Mouse (Mus musculus) thymus, adult 2 months (tissue): ENCODE data around the gene Atxn1. TPM values are rescaled to one million over a fixed set of nuclear protein-coding genes. Genes with fewer than 3 reads are reported as not detected.

Experiments
- DNase-seq: peaks from one replicate; pipeline ENCODE4 v3.0.0; 2021
- H3K27ac ChIP-seq: fragments of 200-500 bp; 2 replicates; pipeline ENCODE4 v1.5.1; 2012; ENCODE audit warnings: low read length, control low read depth; ENCODE audit not compliant: control insufficient read depth, insufficient read depth
- H3K27me3 ChIP-seq: fragments of 200-500 bp; 2 replicates; pipeline ENCODE4 v1.6.1; 2012; ENCODE audit warnings: mild to moderate bottlenecking, low read length, moderate library complexity, mixed read lengths; ENCODE audit not compliant: control insufficient read depth, insufficient read depth
- H3K36me3 ChIP-seq: fragments of 200-500 bp; 2 replicates; pipeline ENCODE4 v1.6.1; 2012; ENCODE audit warnings: mild to moderate bottlenecking, low read length, moderate library complexity; ENCODE audit not compliant: control insufficient read depth, insufficient read depth
- H3K4me1 ChIP-seq: fragments of 200-500 bp; replicated peaks from 2 replicates; pipeline ENCODE4 v1.6.1; 2012; ENCODE audit warnings: low read length; ENCODE audit not compliant: control insufficient read depth, insufficient read depth
- H3K4me3 ChIP-seq: fragments of 200-500 bp; 2 replicates; pipeline ENCODE4 v1.5.1; 2012; ENCODE audit warnings: mild to moderate bottlenecking, low read length, control low read depth, moderate library complexity; ENCODE audit not compliant: control insufficient read depth, insufficient read depth
- CTCF ChIP-seq: fragments of 200-500 bp; IDR thresholded peaks from 2 replicates; pipeline ENCODE4 v1.5.1; 2012; ENCODE audit warnings: mild to moderate bottlenecking, control low read depth, low read length, moderate library complexity, borderline replicate concordance; ENCODE audit not compliant: control insufficient read depth, poor library complexity, insufficient read depth; ENCODE audit errors: extremely low read depth
- POLR2A ChIP-seq: fragments of 200-500 bp; IDR thresholded peaks from 2 replicates; pipeline ENCODE4 v1.6.1; 2012; ENCODE audit warnings: mild to moderate bottlenecking, low read length, control low read depth, moderate library complexity; ENCODE audit not compliant: control insufficient read depth, poor library complexity, insufficient read depth; ENCODE audit errors: extremely low read depth
- WGBS: fragments of 180-500 bp; shearing (Covaris S2); methylation state at CpG from one replicate; pipeline ENCODE4 v1.1.7; 2018; 5-methylcytosine and 5-hydroxymethylcytosine counted together
- polyA plus RNA-seq: library from polyadenylated mRNA; depleted of rRNA; stranded (reverse); fragments of >200 nt; gene quantifications from 2 replicates; pipeline ENCODE4 v1.2.3, GENCODE M21; 2012

Gene Atxn1
- polyA plus RNA-seq, 1 experiment: 13.5 TPM

DNA sequence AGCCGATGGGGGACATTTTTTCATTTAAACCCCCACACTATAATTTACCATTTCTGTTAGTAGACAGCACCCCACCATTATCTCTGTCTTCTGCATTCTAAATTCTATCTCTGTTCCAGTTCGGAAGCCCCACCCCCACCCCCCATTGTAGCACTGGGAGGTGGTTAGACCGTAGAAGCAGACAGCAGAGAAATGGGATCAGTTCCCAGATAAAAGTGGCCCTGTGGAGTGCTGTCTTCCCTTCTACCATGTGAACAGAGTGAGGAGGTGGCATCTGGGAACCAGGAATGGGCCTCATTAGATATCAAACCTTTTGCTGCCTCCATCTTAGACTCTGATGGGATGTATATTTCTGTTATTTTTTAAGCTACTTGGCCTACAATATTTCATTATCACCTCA, 353.3 kb downstream of the Atxn1 start:
- DNase-seq: no peak
- Histone ChIP-seq H3K27ac (no peak overlapping the region), H3K36me3 (no peaks in the 10 kb centered on the region), H3K27me3 (no peaks in the 10 kb centered on the region), H3K4me1 (no peaks in the 10 kb centered on the region), H3K4me3 (no peak overlapping the region)
- WGBS: 97% methylated on average over 3 of the region's 3 CpGs
- TF ChIP-seq CTCF: no peak

DNA sequence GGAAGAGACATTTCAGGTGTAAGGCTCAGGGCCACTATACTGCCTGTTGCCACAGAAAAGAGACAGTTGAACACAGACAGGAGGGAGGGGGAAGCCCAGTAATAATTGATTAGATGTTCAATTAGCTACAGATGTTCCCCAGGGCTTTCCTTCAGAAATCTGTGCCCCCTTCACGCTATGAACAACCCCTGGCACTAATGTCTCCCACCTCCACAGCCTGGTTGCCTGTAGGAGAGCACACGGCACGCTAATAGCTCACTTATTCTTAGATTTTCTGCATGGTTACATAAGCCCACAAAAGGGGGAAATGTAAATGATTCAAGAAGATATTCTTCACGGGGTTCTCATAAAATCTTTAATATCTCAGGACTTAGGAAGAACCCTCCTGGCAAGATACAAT, 355.3 kb downstream of the Atxn1 start:
- Histone ChIP-seq H3K4me3 (no peak overlapping the region), H3K4me1 (no peaks in the 10 kb centered on the region), H3K36me3 (no peaks in the 10 kb centered on the region), H3K27ac (no peak overlapping the region), H3K27me3 (no peaks in the 10 kb centered on the region)
- 88% methylated on average over 4 of the region's 4 CpGs for WGBS
- TF ChIP-seq POLR2A: no peak
- no peak for TF ChIP-seq CTCF
- DNase-seq: no peak

- H3K4me3 ChIP-seq: no peak overlapping the region
- TF ChIP-seq POLR2A (no peak), CTCF (no peak)
- H3K36me3 ChIP-seq: no peaks in the 10 kb centered on the region
- no peak for DNase-seq
- no peak overlapping the region for H3K27ac ChIP-seq
- H3K4me1 ChIP-seq: no peaks in the 10 kb centered on the region
- no peaks in the 10 kb centered on the region for H3K27me3 ChIP-seq
- WGBS: over 99% methylated on average over 5 of the region's 5 CpGs
These were observed 356.2 kb downstream of the Atxn1 start for GRCm38 (mm10) chr13:45608593-45608992.

DNA sequence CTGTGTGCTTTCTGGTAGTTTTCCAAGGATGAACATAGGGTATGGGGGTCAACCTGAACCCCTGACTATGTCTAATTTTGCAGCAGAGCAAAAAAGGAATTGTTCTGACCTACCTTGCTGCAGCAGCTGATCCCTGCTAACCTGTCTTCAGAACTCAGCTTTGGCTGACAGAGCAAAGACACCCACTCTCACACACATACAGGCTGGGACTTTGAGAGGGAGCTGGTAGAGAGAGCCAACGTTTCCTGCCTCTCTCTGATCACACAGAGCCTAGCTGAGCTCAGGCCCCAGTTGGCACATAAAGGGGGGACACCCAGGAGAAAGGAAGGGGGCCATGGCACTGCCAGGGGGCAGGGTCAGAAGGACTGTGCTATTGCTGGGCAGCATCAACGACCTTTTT, 356.9 kb downstream of the Atxn1 start:
- Histone ChIP-seq H3K4me3 (no peak overlapping the region), H3K36me3 (no peaks in the 10 kb centered on the region), H3K4me1 (no peaks in the 10 kb centered on the region), H3K27ac (no peak overlapping the region), H3K27me3 (no peaks in the 10 kb centered on the region)
- WGBS: 64% methylated on average over 2 of the region's 2 CpGs
- no peak for TF ChIP-seq POLR2A
- no peak for TF ChIP-seq CTCF
- DNase-seq: no peak

DNA sequence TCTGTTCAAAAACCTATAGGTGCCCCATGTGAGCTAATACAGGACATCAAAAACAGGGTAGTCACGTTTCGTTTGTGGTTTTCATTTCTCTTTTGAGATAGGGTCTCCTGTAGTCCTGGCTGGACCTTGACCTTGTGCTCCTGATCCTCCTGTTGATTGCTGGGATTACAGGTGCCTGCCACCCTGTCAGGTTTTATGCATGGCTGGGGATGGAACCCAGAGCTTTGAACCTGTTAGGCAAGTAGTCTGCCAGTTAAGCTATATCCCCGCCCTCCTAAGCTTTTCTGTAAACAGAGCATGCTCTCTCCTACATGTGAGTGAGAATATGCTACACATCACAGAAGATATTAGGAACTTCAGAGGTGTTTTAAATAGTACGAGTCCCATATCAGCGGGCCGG, 361.2 kb downstream of the Atxn1 start:
- no peak for DNase-seq
- H3K4me1 ChIP-seq: no peaks in the 10 kb centered on the region
- H3K36me3 ChIP-seq: no peaks in the 10 kb centered on the region
- H3K4me3 ChIP-seq: no peak overlapping the region
- H3K27ac ChIP-seq: no peak overlapping the region
- TF ChIP-seq CTCF (no peak), POLR2A (no peak)
- 97% methylated on average over 6 of the region's 6 CpGs for WGBS
- no peaks in the 10 kb centered on the region for H3K27me3 ChIP-seq

DNA sequence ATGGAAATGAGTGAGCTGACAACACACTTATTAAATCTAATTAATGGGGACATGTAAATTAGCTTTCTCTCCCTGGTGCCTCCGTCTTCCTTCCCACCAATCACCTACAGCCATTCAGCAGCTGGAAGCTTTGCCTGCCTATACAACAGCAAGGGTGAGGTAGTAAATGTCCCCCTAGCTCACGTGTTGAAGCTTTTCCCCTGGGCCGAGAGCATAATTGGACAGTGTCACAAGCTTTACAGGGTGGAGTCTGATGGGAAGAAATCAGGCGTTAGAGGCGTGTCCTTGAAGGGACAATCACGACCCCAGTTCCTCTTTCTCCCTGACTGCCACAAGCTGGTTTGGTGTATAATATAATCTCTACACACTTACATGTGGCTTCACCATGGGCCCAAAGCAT, 364.4 kb downstream of the Atxn1 start:
- Histone ChIP-seq H3K27me3 (no peaks in the 10 kb centered on the region), H3K4me1 (no peaks in the 10 kb centered on the region), H3K36me3 (no peaks in the 10 kb centered on the region), H3K4me3 (no peak overlapping the region), H3K27ac (no peak overlapping the region)
- no peak for DNase-seq
- WGBS: 43% methylated on average over 6 of the region's 6 CpGs
- TF ChIP-seq CTCF (no peak), POLR2A (no peak)

DNA sequence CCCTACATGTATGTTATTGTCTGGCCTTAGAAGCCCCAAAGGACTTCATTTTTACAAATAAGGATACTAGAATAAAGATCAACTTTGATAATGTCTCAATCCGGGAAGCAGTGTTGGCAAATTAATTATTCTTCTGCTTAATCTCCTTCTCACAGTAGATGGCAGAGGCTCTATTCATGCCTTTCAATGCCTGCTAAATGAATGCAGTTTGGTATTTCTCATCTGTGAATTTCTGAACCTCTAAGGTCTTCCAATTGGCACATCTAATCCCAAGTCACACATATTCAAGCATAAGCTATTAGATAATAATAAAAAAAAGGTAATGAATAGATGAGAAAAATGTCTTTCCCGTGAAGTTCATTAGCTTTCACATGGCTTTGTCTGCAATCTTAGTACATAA, 365.0 kb downstream of the Atxn1 start:
- Histone ChIP-seq H3K27me3 (no peaks in the 10 kb centered on the region), H3K4me1 (no peaks in the 10 kb centered on the region), H3K27ac (no peak overlapping the region), H3K4me3 (no peak overlapping the region), H3K36me3 (no peaks in the 10 kb centered on the region)
- 98% methylated on average over 2 of the region's 2 CpGs for WGBS
- no peak for DNase-seq
- TF ChIP-seq POLR2A: no peak
- no peak for TF ChIP-seq CTCF
